Mouse (Mus musculus) kidney, postnatal 36 days (tissue): ENCODE measurements around the gene Fcrlb.

Source experiments
- DNase-seq, 2 experiments: peaks; one replicate each; pipeline ENCODE4 v3.0.0; 2021 to 2022; ENCODE audit warnings: mixed read lengths in 2 of 2

The Fcrlb gene

DNA sequence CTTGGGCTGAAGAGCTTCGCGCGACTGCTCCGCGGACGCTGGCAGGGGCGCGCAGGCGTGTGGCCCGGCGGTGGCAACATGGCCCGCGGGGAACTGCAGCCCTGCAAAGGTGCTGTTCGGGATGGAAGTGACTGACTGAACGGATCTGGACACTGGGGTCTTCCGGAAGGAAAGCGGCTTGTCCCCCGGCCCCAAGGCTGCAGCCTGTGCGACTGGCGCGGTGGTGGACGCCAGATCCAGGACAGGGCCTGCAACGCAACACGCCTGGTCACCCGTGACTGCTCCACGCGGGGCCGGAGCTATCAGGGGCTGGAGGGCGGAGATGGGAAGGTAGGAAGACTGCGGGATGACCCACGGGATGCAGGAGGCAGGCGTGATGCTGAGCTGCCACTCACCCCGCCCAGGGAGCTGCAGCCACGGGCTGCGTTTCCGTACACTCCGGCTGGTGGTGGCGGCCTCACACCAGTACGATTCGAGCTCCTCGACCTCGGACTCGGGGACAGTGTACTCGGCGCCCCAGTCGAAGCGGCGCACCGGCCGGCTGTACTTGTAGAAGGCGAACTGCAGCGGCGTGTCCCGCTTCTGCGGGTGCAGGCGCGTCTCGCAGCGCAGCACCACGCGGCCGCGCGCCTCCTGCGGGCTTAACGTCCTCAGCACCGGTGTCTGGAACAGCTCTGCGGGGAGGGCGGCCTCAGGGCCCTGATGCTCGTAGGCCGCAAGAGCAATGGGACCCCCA lies 5.1 kb downstream of the Fcrlb start:
- DNase-seq, result peak in 1 of 2 experiments; percentile 57

DNA sequence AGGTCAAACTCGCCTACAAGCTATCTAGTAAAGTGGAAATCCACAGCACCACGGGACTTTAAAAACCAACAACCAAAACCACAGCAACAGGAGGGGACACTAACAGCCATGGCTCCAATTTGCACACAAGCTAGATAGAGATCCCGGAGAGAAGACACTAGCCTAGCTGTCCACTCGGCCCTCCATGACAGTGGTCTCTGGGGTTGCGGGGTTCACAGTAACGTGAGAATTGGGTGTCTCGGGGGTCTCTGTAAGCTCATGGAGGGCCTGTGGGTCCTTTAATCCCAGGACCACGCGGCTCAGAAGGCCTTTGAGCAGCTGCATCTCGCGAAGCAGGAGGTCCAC lies 5.7 kb downstream of the Fcrlb start:
- no peak for DNase-seq

GRCm38 (mm10) chr1:170903485-170903884 lies 9.3 kb downstream of the Fcrlb start:
- DNase-seq, result no peak

DNA sequence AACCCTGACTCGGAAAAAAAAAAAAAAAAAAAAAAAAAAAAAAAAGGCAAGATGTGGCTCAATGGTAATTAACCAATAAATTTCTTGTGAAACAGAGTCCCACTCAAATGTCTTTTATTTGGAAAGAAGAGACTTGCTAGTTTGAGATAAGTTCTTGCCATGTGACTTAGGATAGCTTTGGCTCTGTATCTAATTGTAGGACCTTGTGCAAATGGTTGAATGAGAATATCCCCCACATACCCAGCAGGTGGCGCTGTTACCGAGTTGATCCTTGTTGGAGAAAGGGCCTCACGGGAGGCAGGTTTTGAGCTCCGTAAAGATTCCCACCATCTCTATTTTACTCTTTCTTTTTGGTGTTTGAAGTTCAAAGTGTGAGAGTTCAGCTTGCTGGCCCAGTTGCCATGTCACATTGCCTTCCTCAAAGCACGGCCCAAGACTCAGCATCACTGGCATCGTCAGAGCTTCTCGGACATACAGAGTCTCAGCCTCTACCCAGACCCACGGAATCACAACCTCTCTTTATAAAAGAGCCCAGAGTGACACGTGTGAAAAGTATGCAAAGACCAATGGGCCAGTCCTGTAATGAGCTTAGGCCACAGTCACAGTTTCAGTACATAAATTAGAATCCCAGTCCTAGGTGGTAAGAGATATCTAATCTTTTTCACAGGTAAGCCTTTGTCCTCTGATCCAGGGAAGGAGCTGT lies 11.1 kb downstream of the Fcrlb start:
- peak; percentile 82 to 91 for DNase-seq

- DNase-seq, result peak; percentile 61 to 75
Measured at GRCm38 (mm10) chr1:170900799-170901467, 11.8 kb downstream of the Fcrlb start.

GRCm38 (mm10) chr1:170898413-170899075 lies 14.2 kb downstream of the Fcrlb start:
- no peak for DNase-seq

DNA sequence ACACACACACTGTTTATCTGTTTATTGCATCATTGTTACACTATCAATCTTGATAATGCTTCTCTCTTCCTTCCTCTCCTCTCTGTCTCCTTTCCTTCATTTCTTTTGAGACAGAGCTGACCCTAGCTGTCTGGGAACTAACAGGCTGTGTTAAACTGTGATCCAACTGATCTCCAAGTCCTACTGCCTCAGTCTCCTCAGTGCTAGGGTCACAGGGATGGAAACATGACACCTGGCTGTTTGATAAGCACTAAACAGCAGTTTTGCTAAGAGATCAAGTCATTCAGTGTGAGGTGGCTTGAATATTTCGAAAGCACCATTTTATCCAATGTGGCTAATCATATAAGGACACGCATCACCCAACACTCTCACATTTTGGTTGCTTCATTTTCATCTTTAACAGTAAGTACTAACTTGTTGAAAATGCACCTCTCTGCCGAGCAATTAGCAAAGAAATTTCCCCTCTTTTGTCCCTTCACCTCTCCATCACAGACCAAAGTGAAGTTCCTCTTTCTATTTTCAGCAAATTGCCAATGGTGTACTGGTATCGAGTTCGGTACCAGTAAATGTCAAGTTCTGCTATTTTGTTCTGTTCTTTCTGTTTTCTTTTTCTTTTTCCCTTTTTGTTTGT lies 16.0 kb downstream of the Fcrlb start:
- no peak for DNase-seq

- peak in 1 of 2 experiments; percentile 44 for DNase-seq
Measured at GRCm38 (mm10) chr1:170894603-170895602, 17.8 kb downstream of the Fcrlb start.

- DNase-seq, result no peak
Measured at GRCm38 (mm10) chr1:170892279-170892678, 20.5 kb downstream of the Fcrlb start.

DNA sequence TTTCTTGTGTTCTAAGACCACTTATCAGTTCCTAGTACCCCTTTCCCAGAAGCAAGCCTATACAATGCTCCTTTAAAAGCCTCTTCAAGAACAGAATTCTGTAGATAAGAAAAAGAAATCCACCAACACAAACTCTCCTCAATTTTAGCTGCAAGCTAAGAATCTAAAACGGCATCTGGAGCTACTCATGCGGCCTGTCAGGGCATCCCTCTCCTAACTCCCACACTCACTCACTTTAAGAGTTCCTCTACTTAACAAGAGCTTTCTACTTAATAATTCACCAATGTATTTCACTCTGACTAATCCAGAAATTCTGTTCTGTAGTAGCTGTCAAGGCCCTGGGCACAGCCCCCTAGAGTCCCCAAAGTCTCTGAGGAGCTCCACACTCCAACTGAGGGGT lies 21.1 kb downstream of the Fcrlb start:
- DNase-seq, result no peak

GRCm38 (mm10) chr1:170889310-170889709 lies 23.4 kb downstream of the Fcrlb start:
- no peak for DNase-seq

DNA sequence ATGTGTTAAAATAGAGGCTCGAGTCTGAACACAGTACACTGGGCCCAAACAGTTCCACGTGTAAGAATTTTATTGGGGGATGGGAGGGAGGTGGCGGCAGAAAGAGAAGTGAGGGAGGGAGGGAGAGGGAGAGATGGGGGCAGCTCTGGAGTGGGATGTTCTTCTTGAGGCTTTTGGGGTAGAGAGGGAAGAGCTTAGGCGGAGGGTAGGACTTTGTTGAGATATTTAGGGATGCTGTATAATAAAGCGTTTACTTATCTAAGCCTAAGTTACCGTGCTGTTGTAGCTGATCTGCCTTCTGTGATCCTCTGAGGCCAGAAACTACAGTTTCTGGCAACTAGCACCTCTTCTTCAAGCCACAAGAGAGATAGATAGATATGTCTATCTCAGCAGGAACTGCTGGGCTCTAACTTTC lies 26.7 kb downstream of the Fcrlb start:
- DNase-seq, result no peak

DNA sequence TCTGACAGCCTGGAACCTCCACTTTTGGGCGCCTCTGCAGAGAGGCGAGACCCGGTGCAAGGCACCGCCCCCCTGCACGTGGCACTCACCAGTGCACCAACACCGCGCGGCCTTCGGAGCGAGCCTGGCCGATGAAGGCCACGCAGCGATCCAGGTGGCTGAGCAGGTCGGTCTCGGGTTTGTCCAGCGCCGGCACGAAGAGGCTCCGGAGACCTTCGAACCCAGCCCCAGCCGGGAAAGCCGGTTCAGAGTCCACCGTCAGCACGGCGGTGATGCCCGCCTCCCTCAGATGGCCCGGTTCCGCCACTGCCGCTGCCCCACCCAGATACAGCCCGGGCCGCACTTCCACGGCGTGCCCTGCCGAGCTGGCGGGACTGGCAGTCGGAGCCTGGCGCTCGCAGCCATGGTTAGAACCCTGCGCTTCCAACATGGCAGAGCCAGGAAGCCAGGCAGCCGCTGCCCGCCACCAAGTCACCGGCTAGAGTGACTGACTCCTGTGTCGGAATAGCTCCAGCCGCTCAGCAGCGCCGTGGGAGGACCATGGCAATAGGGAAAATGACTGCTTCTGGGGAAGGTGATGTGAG lies 27.7 kb downstream of the Fcrlb start, which contains the start of the genes Gm26620 and Dusp12:
Gene Gm26620 (plus strand): TSS at position 88 of the 584 bp plus-strand sequence.
Gene Dusp12 (minus strand): TSS at position 563 of the 584 bp plus-strand sequence.
- peak; percentile 90 to 91 for DNase-seq

- no peak for DNase-seq
Measured at GRCm38 (mm10) chr1:170884390-170884789, 28.4 kb downstream of the Fcrlb start.

- DNase-seq, result peak in 1 of 2 experiments; percentile 58
Measured at GRCm38 (mm10) chr1:170882915-170883485, 29.7 kb downstream of the Fcrlb start.

DNA sequence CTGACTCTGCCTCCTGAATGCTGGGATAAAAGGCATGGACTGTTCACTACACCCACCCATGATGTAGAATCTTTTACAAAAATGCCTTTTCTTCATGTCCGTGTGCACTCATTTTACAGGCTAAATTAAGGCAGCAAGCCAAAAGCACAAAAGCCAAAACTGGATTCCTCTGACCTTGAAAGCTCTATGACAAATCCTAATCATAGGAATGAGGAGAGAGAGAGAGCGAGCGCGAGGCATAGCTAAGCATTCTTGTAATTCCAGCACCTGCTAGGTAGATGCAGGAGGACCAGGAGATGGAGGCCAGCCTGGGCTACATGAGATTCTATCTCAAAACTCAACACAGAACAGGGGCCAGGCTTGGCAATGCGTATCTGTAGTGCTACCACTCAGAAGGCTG lies 35.8 kb downstream of the Fcrlb start:
- no peak for DNase-seq

DNA sequence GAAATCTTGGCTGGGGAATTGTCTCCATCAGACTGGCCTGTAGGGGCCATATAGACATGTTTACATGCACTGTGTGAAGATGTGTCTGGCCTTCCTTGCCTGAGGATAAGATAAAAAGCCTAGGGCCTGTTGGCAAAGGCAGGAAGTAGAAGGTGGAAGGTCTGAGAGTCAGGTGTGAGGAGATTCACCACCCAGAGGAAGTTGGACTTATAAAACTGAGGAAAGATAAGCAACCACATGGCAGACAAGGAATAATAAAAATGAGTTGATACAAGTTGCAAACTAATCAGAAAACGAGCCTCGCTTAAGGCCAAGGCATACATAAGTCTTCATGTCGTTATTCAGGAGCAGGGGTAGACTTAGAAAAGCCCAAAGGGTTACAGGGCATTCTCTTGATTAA lies 37.1 kb downstream of the Fcrlb start:
- no peak for DNase-seq

DNA sequence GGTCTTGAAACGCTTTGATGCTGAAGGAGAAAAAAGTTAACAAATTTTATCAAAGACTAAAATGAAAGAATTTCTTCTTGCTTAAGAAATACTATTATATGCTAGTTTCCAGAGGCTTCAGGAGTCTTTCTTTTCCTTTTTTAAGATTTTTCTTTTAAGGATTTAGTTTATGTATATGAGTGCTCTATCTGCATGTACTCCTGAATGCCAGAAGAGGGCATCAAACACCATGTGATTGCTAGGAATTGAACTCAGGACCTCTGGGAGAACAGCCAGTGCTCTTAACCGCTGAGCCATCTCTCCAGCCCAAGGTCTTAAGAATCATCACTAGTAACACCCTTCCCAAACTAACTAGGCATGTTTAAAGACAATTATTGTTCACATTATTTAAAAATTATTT lies 40.8 kb downstream of the Fcrlb start:
- no peak for DNase-seq

DNA sequence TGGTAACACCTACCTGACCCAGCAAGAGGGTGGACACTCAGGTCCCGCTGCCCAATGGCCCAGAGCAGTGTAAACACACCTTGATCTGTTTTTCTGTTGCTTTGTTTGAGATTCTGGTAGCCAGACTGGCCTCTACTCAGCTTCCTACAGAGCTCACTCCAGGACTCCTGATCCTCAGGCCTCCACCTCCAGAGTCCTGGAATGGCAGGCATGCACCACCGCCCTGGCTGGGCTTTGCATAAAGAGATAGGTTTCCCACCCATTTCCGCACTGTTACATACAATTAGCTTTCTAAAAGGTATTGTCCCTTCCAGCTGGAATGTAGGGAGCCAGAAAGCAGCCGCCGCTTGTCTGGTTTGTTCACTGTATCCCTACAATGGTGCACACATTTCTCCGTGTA lies 41.3 kb downstream of the Fcrlb start:
- no peak for DNase-seq

- DNase-seq, result no peak
Measured at GRCm38 (mm10) chr1:170868905-170869283, 43.8 kb downstream of the Fcrlb start.
